Mouse (Mus musculus) skeletal muscle tissue, postnatal 0 days (tissue): ENCODE measurements around the gene Dpysl5. TPM values are rescaled to one million over a fixed set of nuclear protein-coding genes. Genes with fewer than 3 reads are reported as not detected.

ENCODE experiments used
- polyA plus RNA-seq: library from polyadenylated mRNA; unstranded; fragments of >200 nt; fragmentation: Nextera tagmentation; extraction: Ambion mirVana; gene quantifications from 2 replicates; pipeline ENCODE4 v1.2.1, GENCODE M21; 2015

Gene Dpysl5
- polyA plus RNA-seq: 3.2 and 3.3 TPM in 2 replicates

GRCm38 (mm10) chr5:30711147-30712001 is at the start of gene Dpysl5:
TSS of gene Dpysl5 (plus strand) at chr5:30711564.

GRCm38 (mm10) chr5:30666391-30667195 is 44.8 kb upstream of the Dpysl5 start, which contains the start of gene Cenpa:
TSS of gene Cenpa (plus strand) at chr5:30666777.

DNA sequence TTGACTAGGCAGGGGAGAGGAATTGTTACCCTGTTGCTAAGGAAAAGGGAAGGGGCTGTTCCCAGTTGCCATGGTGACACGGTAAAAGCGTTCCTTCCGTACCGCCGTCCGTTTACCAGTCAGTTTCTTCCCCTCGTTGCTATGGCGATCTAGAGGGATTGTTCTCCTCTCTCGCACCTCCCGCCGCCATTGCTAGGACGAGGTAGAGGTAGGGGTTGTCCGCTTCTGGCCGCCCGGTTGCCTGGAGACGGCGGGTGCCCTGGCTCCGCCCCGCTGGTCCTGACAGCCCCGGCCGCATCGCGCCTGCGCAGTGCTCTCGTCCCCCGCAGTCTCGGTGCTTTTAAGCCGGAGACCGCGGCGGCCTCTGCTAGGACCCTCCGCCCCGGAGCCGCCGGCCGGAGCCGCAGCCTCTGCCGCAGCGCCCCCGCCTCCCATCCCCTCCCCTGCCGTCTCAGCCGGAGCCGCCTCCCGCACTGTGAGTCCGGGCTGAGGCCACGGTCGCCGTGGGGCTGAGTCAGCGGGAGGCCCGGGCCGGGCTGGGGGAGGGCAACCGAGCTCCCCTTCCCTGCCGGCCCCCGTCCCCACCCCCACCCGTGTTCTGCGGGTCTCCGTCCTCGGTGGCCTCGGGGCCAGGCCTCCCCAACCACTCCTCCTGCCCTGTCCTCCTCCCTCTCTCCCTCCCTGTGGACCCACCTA is 103.2 kb downstream of the Dpysl5 start, which contains the start of gene Mapre3:
Gene Mapre3, plus strand, starts transcription at position 218 of the 696 bp plus-strand sequence.

Other genes with a start within 250 kb of the Dpysl5 start
- gene Otof, start 249.6 kb upstream of the Dpysl5 start, polyA plus RNA-seq: 0.06 and 0.17 TPM in 2 replicates
- gene 1700001C02Rik, start 245.5 kb upstream of the Dpysl5 start, polyA plus RNA-seq: not detected in 2 replicates
- gene Cib4, start 165.7 kb upstream of the Dpysl5 start, polyA plus RNA-seq: not detected in 2 replicates
- gene Kcnk3, start 123.4 kb upstream of the Dpysl5 start, polyA plus RNA-seq: 1.1 and 4.1 TPM in 2 replicates
- 12.1 and 16.5 TPM in 2 replicates for gene Slc35f6, start 63.6 kb upstream of the Dpysl5 start, polyA plus RNA-seq
- 65.3 and 69.9 TPM in 2 replicates for gene Cenpa, start 44.8 kb upstream of the Dpysl5 start, polyA plus RNA-seq
- gene Mapre3, start 103.1 kb downstream of the Dpysl5 start, polyA plus RNA-seq: 54.6 and 55.1 TPM in 2 replicates
- gene Tmem214, start 156.4 kb downstream of the Dpysl5 start, polyA plus RNA-seq: 46.0 and 49.8 TPM in 2 replicates
- 2.7 and 3.9 TPM in 2 replicates for gene Agbl5, start 177.1 kb downstream of the Dpysl5 start, polyA plus RNA-seq
- 291 and 336 TPM in 2 replicates for gene Ost4, start 196.2 kb downstream of the Dpysl5 start, polyA plus RNA-seq
- 59.3 and 67.0 TPM in 2 replicates for gene Emilin1, start 201.8 kb downstream of the Dpysl5 start, polyA plus RNA-seq
- 32.8 and 34.8 TPM in 2 replicates for gene Khk, start 209.9 kb downstream of the Dpysl5 start, polyA plus RNA-seq
- gene Cgref1, start 234.0 kb downstream of the Dpysl5 start, polyA plus RNA-seq: 18.3 and 20.6 TPM in 2 replicates
- 84.0 and 85.7 TPM in 2 replicates for gene Preb, start 248.8 kb downstream of the Dpysl5 start, polyA plus RNA-seq